Mouse (Mus musculus) cerebellum, adult 11 months (tissue): ENCODE measurements at regions not wholly inside any gene's neighbourhood (a gene's known extent, or its start where the extent isn't known, plus 50 kb on each side); places are given as distances from the start of the nearest gene placed in this dataset.

ENCODE experiments used
- DNase-seq: peaks from one replicate; pipeline ENCODE4 v3.0.0; 2022

- no peak for DNase-seq
These were observed 289.0 kb upstream of the Tnc start for GRCm38 (mm10) chr4:64335814-64336213.

GRCm38 (mm10) chr4:64330213-64330612, 283.4 kb upstream of the Tnc start:
- no peak for DNase-seq

DNA sequence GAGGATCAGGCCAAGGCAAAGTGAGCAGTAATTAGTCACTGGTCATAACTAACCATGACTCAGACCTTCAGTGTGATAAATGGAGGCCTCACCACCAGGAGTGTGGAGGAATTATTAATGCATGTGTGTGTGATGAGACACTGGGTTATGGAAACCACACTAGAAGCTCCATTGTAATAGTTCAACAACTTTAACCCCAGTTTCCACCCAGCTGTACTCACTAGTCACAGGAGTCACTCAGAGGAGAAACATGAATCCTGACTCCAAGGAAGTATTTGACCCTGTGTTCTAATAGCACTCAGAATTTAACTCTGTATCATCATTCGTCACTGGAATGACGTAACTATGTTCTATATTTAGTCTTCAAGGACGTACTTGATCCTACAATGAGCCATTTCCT, 277.6 kb upstream of the Tnc start:
- DNase-seq: no peak

DNA sequence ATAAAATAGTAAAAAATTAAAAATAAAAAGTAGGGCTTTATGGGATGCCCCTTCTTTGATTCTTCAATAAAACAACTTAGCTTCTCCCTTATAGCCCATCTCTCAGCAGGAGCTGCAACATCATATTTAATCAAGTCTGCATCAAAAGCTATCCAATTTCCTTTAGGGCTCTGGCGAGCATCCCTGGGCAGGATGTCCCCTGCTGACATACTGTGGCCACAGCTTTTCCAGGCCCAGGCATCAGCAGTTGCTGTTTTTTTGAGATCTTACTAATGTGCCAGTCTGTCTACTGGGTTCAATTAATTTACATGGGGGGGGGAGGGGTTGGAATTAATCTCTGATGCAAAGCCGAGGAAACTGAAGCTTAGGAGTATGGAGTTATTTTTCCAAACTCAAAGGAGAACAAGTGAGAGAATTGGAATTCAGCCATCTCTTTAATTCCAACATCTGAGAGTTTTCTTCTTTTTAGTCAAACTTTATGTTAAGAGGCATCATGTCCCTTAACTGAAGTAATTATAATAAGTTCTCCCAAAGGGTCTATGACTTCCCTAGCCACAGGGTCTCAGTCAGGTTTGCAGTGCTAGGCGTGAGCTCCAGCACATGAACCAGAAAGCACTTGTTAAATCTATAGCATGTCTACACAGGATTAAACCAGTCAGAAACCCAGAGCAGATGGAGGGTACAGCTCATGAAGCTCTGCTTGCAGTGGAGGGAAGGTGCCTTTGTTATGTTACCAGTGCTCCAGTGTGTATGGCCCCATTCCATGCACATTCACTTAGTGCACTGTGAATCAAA, 269.9 kb upstream of the Tnc start:
- peak; percentile 24 for DNase-seq

DNA sequence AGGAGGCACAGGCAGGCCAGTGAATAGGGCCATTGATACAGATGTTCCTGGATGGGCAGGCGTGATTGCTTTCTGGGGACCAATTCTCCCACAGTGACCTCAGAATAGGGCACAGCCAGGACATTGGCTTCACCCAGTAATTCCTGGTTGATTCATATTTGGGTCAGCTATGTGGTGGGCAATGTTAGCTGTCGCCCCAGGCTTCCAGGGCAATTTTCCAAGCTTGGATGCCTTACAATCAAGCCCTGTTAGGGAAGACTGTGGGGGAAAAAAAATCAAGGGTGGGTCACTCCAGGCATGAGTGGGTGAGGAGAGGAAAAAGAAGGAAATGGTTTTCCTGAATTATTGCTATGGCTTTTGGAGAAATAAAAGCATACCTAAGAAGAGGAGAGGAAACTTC, 250.1 kb upstream of the Tnc start:
- no peak for DNase-seq

- peak; percentile 62 for DNase-seq
These were observed 235.7 kb upstream of the Tnc start for GRCm38 (mm10) chr4:64282471-64282870.

- no peak for DNase-seq
These were observed 230.2 kb upstream of the Tnc start for GRCm38 (mm10) chr4:64276980-64277379.

DNA sequence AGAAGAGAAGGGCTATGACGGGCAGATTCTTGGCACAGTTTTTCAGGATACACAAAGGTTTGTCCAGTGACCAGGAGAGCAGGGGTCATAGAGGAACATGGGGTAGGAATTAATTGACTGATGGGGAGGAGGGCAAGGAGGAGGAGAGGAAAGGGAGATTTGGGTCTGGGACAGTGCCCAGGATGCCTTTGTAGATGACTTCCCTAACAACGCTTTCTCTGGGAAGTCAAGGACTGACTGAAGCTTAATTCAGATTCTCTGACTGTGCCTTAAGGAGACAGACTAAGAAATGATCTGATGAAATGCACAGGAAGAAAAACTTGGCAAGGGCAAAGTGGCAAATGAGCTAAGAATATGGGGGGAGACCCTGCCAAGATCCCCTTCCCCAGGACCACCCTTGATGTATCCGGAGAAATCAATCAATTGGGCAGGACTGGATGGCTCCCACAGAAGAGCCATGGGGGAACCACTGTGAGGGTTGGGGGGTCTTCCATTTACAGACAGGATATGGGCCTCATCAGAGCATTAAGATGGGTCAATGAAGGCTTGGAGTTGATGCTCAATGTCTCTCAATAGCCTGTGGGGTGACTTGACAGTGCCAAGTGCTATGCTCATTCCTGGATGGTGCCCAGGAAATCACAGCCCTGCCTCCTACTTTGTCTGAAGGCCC, 227.6 kb upstream of the Tnc start:
- no peak for DNase-seq

DNA sequence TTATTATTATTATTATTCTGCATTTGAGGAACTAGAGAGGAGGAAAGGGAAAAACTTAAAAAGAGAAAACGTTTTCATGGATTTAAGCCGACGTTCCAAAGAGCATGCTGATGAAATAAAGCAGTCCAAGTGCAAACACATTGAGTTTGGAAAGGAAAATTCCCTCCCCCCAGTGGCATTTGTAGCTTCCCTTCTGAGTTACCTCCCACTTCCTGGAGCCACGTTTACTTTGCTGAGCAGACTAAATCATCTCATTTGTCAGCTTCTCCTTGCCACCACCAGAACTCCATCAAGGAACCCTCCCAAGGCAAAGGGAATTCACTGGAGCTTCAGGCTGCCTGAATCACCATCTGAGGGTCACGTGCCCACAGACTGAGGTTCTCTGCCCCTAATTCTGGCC, 223.0 kb upstream of the Tnc start:
- DNase-seq: no peak

GRCm38 (mm10) chr4:64269117-64269516, 222.3 kb upstream of the Tnc start:
- no peak for DNase-seq

DNA sequence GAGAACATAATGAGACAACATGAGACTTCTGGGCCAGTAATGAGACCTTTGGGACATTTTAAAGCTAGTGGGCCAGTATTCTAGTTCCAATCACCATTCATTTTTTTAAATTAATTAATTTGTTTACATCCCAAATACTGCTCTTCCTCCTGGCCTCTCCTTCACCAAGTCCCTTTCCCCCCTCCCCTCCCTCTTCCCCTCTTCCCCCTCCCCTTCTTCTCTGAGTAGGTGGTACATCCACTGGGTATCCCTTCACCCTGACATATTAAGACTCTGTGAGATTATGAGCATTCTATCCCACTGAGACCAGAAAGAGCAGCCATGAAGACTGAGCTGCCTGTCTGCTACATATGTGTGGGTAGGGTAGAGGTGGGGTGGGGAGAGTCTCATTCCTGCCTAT, 213.7 kb upstream of the Tnc start:
- DNase-seq: no peak

GRCm38 (mm10) chr4:64260188-64260444, 213.3 kb upstream of the Tnc start:
- DNase-seq: no peak

GRCm38 (mm10) chr4:64259348-64260187, 212.8 kb upstream of the Tnc start:
- DNase-seq: no peak

DNA sequence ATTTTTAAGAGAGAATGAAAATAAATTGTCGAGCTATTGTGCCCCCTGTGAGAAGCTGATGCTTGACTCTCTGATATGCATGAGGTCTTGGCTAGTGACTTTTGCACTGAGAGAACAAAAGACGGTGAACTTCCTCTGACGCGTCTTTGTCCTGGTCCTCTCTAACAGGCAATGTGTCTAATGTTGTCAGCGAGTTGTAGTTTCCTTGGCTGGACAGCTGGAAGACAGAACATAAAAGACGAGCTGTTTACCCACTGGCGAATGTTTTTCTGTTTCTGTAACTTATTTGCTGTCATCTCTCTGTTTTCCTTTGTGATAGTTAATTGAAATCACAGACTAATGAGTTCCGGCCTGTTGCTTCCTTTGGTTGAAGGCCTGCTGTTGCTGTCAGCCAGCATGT, 208.4 kb upstream of the Tnc start:
- no peak for DNase-seq

- no peak for DNase-seq
These were observed 203.9 kb upstream of the Tnc start for GRCm38 (mm10) chr4:64250691-64251090.

GRCm38 (mm10) chr4:64238196-64238740, 191.5 kb upstream of the Tnc start:
- DNase-seq: no peak

DNA sequence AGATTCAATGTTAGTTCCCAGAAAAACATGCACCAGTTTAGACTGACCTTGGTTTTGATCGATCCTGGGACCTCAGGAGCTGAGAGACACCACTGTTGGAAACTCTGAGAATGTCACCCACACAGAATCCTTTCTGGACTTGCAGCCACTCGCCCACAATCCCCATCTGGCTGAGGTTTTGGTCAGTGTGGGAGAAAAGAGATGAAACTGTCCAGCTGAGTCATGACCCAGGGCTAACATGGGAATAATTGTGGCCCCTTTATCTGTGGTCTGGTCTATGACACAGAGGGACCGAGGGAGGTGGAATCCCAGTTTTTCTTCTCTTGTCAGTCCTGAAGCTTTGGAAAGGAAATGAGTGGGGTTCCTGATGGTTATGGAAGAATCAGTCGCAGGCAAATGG, 188.7 kb upstream of the Tnc start:
- DNase-seq: no peak

DNA sequence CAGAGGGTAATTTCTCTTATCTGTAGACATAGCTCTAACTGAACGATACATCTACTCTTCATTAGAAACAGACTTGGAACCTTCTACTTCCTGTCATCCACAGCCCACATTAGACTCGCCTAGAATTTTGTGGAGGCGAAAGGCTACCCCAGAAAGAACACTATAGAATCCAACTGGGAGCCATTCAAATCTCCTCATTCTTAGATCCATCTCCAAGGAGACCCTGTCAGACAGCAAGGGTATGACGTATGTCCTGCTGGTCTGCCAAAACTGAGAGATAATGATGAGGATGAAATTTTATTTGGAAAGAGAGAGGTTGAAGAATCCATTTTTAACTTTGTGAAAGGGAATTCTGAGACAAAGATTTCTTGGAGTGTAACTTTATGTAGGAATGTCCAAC, 185.3 kb upstream of the Tnc start:
- DNase-seq: no peak

- peak; percentile 83 for DNase-seq
These were observed 181.5 kb upstream of the Tnc start for GRCm38 (mm10) chr4:64228341-64228740.

DNA sequence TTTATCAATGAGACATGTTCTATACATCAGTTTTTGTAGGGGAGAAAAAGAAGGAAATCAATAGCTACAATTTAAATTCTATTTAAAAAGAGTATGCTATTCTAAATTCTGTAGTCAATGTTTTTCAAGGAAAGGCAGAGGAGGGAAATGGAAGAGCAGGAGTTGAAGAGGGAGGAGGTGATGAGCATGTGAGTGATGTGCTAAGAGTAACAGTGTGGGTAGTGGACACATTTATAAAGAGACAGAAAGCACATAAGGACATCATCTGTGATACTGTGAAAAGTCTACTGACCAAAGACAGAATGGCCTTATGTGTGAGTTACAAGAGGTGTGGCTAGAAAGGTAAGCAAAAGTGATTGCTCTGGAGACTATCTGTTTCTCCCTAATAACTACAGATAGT, 179.8 kb upstream of the Tnc start:
- no peak for DNase-seq

- no peak for DNase-seq
These were observed 178.1 kb upstream of the Tnc start for GRCm38 (mm10) chr4:64224918-64225317.

DNA sequence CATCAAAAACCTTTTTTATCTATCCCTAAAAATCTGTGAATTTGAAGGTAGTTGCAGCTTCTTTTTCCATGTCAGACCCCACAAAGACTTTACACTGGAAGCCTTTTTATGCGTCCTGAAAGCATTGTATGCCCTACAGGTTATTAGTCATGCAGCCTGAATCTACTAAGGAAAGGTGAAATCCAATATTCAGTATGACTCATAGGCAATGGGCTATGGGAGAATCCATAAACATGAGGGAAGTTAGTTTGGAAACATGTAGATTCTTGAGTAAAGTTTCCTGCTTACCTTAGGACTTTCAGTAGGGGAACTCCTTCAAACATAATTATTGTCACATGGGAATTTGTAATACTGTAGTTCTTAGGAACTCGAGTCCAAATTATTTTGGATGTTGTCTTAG, 173.0 kb upstream of the Tnc start:
- no peak for DNase-seq

DNA sequence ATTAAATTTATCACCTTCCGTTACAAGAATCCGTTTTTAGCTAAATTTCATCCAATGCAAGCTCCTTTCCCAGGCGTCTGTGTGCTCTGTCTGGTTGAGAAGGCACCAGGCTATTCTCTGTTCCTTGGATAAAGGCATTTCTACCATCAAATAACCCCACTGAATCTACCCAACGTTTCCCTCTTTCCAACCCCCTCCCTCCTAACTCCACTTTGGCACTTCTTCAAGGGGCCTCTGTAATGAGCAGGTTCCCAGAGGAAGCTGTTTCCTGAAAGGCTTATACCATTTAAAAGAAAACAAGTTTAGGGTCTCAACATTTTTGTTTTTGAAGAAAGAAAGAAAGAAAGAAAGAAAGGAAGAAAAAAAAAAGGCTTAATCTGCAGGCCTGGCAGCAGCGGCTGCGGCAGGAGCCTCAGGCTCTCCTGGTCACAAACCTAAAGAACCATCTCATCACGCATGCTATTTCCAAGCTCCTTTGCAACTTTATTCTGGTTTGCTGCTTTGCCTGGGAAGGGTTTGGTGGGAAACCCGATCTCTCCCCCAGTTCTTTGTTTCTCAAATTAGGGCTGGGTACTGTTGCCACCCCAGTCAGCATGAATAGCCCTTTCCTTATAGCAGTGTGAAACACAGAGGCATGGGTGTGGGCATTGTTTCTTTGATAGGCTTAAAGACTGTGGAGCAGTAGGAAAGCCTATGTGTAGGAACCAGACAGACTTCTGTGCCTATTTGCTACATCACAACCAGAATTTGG, 160.5 kb upstream of the Tnc start:
- no peak for DNase-seq
